Mouse (Mus musculus) MEL (cell line): ENCODE data around the gene Aqp11.

Source experiments
- EP300 ChIP-seq, 2 experiments: IDR thresholded peaks; 2 replicates each; pipeline ENCODE4 v1.6.1; 2011; ENCODE audit warnings: improper control_type of control experiment in 2 of 2, low read length in 2 of 2, low read depth in 1 of 2, mild to moderate bottlenecking in 1 of 2
- GATA1 ChIP-seq: IDR thresholded peaks from 2 replicates; pipeline ENCODE4 v1.6.1; 2011; ENCODE audit warnings: low read depth, low read length, improper control_type of control experiment
- MAZ ChIP-seq: IDR thresholded peaks from 2 replicates; pipeline ENCODE4 v1.6.1; 2012; ENCODE audit warnings: low read depth, mild to moderate bottlenecking, inconsistent platforms, low read length, improper control_type of control experiment
- NELFE ChIP-seq: IDR thresholded peaks from 2 replicates; pipeline ENCODE4 v1.6.1; 2011; ENCODE audit warnings: low read depth, low read length, improper control_type of control experiment
- POLR2A ChIP-seq, 2 experiments: IDR thresholded peaks; 2 replicates each; pipeline ENCODE4 v1.6.1; 2011 to 2012; ENCODE audit warnings: low read length in 2 of 2, mild to moderate bottlenecking in 2 of 2, control low read depth in 1 of 2, improper control_type of control experiment in 1 of 2, low read depth in 1 of 2, moderate library complexity in 1 of 2; ENCODE audit not compliant: control insufficient read depth in 1 of 2, insufficient read depth in 1 of 2, poor library complexity in 1 of 2
- POLR2AphosphoS5 ChIP-seq: IDR thresholded peaks from 2 replicates; pipeline ENCODE4 v1.6.1; 2012; ENCODE audit warnings: low read depth, borderline replicate concordance, mild to moderate bottlenecking, inconsistent platforms, low read length, moderate library complexity, mixed read lengths
- SMC3 ChIP-seq: IDR thresholded peaks from 2 replicates; pipeline ENCODE4 v1.6.1; 2011; ENCODE audit warnings: low read depth, low read length, improper control_type of control experiment
- TCF12 ChIP-seq: IDR thresholded peaks from 2 replicates; pipeline ENCODE4 v1.6.1; 2014; ENCODE audit warnings: low read depth, mild to moderate bottlenecking, inconsistent platforms, low read length, improper control_type of control experiment, moderate library complexity
- UBTF ChIP-seq: IDR thresholded peaks from 2 replicates; pipeline ENCODE4 v1.6.1; 2012; ENCODE audit warnings: low read depth, mild to moderate bottlenecking, inconsistent platforms, low read length, improper control_type of control experiment, moderate library complexity, borderline replicate concordance; ENCODE audit not compliant: insufficient read depth
- ZC3H11A ChIP-seq: IDR thresholded peaks from 2 replicates; pipeline ENCODE4 v1.6.1; 2012; ENCODE audit warnings: low read depth, mild to moderate bottlenecking, inconsistent platforms, low read length, improper control_type of control experiment

DNA sequence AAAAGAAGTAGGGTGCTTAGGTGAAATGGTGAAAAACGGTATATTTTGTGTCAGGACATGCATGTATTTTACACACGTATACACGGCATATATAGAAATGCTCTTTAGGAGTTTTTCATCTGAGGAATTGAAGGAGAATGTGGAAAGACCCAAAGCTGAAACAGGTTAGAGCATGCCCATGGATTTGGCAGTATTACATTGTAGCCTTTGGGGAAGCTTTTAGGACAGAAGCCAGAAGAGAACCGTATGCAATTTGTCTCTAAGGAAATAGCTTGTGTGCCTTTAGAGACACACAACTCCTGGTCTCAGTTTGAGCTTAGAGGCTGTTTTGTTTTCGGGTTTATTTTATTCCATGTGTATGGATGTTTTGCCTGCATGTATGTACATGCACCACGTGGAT lies 37.0 kb downstream of the Aqp11 start:
- TF ChIP-seq MAZ (no peak), GATA1 (no peak), NELFE (no peak), UBTF (no peak), POLR2A (IDR thresholded peaks at IDR 0.05; ENCODE audit: control insufficient read depth in 1 of 2, insufficient read depth in 1 of 2, low read depth in 1 of 2, low read length in 2 of 2, poor library complexity in 1 of 2) (no peak), POLR2AphosphoS5 (no peak), ZC3H11A (no peak), EP300 (IDR thresholded peaks at IDR 0.05; ENCODE audit: low read depth in 1 of 2, low read length in 2 of 2) (no peak), SMC3 (no peak), TCF12 (no peak)
